Mouse (Mus musculus): Measurements from ENCODE around the gene Odc1. TPM values are rescaled to one million over a fixed set of nuclear protein-coding genes. Genes with fewer than 3 reads are reported as not detected.
A peak's percentile ranks its signal among the peaks of the same experiment; 100 is the strongest.

The Odc1 gene
- total RNA-seq, 2 experiments from 2014 or later: 69.0 to 75.1 TPM

DNA sequence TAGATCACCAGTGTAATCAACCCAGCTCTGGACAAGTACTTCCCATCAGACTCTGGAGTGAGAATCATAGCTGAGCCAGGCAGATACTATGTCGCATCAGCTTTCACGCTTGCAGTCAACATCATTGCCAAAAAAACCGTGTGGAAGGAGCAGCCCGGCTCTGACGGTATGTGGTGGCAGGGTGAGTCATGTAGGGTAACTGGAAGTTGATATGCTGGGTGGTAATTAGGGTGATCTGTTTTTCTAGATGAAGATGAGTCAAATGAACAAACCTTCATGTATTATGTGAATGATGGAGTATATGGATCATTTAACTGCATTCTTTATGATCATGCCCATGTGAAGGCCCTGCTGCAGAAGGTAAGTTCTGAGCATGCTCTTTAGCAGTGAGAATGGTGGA is 4.8 kb downstream of the Odc1 start:
- DNase-seq (ENCODE audit: low spot score in 2 of 2): peak in 1 of 2 experiments; percentile 34

DNA sequence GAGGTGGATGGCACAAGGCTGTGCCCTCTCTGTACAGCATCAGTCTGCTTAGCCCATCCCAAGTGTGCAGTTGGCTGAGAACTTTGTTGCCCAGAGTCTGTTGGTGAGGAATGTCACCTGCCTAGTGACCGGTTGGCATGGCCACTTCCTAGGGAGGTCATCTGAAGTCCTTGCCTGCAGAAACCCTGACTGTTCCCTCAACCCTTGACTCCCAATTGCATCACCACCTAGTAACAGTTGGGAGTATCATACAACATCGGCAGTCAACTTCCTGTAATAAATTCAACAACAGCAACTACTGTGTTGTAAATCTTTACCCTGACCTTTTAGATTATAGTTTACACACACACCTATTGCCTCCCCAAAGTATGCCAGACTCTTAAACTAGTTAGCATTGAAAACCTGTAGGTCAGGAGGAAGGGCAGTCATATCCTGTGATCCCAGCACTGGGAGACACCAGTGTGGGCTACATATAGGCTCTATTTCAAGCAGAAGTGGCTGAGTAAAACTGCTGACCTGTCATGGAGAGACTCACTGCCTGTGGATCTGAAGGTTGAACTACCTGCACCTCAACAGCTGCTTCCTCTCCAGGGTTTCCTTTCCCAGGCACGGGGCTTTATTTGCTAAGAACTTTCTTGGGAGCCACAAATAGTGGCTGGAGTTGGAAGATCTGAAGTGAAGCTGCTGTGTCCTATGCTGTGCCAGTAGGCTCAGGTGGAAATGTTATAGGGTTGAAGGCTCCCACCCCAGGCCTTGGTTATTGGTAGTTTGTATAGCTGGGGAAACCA is 6.8 kb downstream of the Odc1 start:
- DNase-seq (ENCODE audit: low spot score in 2 of 2): no peak

DNA sequence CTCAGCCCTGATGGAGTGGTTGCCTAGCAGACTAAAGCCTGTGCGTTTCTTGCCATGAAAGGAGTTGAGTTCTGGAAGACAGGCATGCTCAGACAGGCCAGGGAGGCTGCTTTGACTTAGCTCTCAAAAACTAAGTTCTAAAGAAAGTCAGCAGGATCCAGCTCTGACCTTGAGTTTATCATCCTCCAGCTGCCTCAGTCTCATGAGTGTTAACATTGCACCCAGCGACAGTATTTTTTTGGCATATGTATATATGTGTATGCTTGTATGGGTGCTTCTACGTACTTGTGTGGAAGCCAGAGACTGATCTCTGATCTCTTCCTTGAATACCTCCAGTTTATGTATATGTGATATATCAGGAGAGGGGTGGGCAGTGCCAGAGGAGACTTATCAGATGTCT is 7.8 kb downstream of the Odc1 start:
- DNase-seq (ENCODE audit: low spot score in 2 of 2): no peak

DNA sequence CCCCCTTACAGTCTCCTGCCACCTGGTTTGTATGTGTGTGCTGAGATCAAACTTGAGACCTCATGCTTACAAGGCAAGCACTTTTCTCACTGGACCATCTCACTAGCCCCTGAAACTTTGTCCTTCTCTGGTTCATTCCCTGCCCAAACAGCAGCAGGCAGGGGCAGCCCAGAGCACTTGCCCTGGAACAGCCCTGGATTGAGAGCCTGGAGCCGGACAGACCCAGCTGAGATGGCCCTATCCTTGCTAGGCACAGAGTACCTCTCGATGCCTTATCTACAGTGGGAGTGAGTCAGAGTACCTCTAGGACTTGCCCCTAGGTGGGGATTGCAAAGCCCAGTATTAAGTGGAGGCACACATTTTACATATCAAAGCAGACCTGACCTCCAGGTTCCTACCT is 8.4 kb downstream of the Odc1 start:
- DNase-seq (ENCODE audit: low spot score in 2 of 2): no peak

DNA sequence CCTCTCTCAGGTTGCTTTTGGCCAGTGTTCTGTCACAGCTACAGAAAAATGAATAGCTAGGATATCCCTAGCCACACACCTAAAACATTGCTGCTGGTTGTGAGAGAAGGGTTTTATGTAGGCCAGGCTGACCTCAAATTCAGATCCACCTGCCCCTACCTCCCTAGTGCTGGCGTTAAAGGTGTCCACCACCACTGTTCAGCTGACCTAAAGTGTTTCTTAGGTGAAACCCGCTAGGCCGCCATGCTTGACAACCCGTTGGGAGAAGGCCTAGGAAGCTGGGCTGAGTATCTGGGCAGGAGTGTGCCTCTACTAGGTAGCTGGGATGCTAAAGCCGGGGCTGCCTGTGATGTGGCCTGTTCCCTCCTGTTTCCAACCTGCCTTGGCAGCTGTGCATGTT is 9.0 kb downstream of the Odc1 start:
- DNase-seq (ENCODE audit: low spot score in 2 of 2): no peak

DNA sequence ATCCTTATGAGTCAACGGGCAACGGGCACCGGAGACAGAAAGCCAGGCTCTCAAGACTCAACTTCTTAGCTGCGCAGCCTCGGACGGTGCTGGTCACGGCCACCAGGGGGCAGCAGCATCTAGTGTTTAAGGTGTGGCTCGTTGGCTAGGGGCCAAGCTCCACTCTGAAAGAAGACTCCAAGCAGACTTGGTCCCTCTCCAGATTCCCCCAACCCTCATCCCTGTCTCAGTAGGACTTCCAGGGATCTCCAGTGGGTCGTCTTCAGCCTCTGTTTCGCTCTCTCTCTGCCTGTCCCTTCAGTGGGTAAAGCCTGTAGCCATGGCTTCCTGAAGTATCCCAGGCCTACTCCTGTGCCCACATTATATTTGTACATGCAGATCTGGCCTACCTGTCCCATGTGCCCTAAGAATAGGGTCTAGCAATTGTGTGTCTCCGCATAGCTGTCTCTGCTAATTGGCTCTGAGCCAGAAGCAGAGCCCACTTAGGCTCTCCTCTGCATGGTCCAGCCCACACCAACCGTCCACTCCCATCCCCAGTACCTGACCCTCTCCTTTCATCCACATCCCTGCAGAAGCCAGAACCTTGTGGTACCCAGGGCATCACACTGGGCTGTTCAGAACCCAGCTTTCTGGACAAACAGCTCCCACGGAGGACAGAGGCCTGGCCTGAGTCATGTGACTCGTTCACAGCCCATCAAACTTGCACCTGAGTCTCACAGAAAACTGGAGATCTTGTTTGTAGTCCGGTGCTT is 9.8 kb downstream of the Odc1 start:
- peak; percentile 73 to 93 for DNase-seq (ENCODE audit: low spot score in 2 of 2)

DNA sequence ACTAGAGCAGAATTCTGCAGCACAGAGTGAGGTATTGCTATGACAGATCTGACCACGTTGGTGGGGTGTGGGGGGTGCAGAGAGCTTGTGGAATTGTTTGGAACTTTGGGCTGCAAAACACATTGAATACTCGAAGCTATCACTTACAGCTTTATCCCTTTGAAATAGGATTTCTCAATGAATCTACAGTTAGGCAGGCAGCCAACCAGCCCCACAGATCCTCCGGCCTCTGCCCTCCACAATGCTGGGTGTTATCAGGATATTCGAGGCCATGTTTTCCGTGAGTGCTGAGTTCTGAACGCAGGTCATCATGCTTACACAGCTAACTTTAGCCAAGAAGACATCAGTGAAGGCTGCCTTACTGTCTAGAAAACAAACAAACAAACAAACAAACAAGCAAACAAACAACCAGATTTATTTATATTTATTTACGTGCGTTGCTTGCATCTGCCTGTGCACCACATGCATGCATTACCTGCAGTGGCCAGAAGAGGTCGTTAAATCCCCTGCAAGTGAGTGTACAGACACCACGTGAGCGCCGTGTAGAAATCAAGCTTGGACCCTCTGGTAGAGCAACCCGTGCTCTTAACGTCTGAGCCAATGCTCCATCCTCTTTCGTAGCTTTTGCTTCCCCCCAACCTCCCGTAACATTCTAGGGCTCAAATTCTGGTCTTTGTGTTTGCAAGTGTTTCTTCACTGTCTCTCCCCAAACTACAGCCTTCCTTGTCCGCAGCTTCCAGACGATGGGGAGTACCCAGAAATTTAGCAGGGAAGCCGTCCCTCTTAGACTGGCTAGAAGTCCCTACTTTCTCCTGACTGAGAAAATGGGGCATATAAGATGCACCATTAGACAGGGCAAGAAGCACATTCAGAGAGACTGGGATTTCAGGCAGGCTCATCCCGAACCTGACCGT is 12.1 kb downstream of the Odc1 start:
- DNase-seq (ENCODE audit: low spot score in 2 of 2): peak; percentile 67 to 90

DNA sequence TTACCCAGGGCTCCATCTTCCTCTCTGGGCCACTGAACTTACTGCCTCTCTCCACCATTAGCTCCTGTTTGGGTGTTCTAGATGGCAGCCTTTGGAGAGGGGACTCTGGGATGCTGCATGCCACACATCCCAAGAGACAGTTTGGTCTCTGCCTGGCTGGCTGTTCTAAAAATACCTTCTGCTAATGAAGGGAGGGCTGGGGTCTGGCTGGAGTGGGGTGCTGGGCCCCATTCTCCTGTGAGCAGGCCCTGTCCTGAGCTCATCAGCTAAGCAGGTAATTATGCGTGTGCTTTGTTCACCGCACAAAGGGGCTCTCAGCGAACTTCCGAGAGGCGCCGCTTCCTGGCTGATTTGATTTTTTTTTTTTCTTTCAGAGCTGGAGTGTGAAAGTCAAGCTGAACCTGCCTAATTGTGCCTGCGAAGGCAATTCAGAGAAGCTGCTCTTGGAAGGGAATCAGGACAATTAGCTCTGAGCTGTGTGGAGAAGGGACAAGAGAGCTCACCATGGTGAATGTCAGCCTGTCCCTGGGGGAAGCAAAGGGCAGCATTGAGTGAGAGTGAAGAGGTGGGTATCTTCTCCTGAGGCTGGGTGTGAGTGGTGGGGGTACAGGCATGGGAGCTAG is 12.9 kb downstream of the Odc1 start:
- DNase-seq (ENCODE audit: low spot score in 2 of 2): no peak

DNA sequence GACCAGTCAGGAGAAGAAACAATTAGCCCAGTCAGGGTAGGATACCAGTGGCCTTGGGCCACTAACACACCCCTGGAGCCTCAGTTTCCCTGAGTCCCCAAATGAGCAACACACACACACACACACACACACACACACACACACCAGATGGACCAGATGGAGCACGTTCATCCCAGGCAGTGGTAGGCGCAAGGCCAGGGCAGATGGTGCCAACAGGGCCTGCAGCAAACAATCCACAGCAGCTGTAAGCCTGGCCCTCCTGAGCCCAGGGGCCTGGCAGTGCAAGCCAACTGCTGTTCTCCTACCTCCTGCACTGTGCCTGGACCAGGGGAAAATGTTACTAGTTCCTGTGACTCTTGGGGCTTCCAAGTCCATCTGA is 13.4 kb downstream of the Odc1 start:
- DNase-seq (ENCODE audit: low spot score in 2 of 2): no peak

DNA sequence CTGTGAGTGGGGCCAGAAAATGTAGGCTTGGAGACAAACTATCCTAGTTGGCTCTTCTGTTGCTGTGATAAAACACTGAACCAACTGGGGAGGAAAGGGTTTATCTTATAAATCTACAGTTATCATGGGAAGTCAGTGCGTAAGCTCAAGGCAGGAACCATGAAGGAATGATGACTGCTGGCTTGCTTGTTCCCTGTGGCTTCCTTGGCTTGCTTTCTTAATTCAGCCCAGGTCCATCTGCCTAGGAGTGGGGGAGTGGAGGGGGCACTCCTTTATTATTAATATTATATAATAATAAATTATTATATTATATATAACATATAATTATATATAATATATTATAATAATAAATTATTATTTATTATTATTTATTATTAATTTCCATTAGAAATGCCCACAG is 17.8 kb downstream of the Odc1 start:
- DNase-seq (ENCODE audit: low spot score in 2 of 2): no peak

DNA sequence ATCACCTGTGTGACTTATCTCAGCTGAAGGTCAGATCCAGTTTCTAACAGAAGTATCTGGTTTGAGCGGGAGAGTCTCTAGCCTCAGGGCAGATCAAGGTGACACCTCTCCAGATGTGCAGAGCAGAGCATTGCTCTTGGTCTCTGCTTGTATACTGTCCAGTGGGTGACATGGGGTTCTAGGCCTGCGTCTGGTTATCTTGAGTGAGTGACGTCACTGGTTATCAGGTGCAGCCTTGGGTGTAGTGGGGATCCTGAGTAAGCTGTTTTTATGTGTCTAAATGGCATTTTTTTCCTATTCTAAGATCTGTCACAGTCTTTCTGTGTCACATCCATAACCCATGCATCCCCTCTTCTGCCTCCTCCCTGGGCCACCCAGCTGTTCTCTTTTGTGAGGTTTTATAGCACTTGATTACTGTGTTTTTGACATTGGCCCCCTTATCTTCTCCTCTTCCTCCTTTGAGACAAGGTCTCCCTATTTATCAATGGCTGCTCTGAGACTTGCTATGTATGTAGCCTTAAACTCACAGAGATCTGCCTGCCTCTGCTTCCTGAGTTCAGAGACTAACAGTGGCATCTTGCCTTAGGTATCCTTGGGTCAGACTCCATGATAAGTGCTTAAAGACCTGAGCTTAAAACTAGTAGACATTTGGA is 20.9 kb downstream of the Odc1 start:
- no peak for DNase-seq (ENCODE audit: low spot score in 2 of 2)

DNA sequence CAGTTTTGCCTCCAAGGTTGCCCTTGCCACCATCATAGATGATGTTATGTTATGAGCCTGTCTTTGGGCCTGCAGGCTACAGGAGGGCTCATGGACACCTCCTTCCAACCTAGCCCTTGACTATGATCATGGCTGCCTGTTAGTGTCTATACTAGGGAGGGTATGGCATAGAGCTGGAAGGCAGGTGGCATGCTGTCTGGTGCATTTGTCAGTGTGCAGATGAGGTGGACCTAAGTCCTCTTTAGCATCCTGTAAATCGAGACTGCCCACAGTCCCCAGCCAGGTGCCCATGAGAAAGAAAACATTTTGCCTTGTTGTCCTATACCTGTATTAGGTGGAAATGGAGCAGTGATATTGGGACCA is 21.4 kb downstream of the Odc1 start:
- DNase-seq (ENCODE audit: low spot score in 2 of 2): no peak

DNA sequence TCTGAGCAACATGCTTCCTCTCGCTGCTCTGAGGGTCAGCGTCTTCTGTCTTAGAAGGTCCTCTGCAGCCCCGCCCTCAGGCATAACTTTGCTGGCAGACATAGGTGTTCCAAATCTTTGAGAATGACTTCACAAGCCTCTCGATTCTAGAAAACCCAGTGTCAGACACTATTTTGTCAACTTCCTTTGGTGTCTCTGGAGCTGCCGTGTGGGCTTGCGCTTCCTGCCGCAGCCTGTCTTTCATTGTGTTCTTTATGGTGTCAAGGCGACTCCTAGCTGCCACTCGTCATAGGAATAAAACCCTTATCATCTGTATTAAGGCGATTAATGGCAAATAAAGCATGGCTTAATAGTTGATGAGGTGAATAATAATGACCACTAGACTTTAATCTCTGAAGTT is 24.0 kb downstream of the Odc1 start:
- no peak for DNase-seq (ENCODE audit: low spot score in 2 of 2)

DNA sequence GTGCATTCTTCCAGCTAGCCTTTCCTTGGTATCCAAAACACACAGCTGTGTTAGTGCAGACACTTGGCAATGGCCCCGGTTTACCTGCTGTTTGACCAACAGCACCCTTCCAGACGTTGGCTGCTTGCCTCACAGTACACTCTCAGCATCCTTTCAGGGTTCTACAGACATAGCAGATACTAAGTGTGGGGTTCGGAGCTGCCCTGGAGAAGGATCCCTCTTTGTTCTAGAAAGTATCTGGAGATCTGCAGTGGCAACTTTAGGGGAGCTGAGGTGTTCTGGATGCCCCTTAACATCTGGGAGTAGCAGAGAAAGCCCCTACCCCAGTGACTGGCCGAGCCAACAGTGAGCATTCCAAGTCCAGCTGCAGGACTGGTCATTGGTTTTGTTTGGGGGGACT is 30.0 kb downstream of the Odc1 start:
- DNase-seq (ENCODE audit: low spot score in 2 of 2): no peak

DNA sequence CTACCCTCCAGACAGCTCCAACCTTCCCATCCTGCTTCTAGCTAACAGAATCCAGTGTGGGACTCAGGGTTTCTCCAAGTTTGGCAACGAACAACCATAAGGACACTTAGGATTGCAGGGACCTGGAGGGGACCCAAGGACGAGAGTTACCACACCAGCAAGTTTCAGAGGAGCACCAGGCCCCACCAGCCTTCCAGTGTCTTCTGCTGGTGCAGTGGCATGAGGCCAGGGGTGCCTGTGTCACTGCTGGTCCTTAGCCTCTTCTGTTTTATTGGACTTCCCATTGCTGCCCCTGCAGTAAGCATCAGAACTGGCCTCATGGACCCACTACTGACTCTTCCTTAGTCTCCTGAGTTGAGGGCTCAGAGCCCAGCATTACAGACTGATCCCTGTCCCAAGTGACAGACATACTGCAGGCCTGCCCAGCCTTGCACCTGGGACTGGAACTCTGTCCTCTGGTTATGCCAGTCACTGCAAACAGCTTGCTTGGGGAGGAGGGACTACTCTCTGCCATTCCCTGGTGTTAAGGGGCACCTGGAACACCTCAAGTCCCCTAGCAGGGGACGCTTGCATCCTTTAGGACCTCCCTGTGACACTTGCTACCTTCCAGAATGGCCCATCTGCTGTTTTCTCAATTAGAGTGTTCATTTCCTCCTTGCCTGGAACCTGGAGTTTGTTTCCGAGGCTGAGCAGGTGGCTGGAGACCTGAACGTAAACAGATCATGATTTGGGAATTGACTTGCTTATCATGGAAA is 30.7 kb downstream of the Odc1 start:
- DNase-seq (ENCODE audit: low spot score in 2 of 2): no peak

DNA sequence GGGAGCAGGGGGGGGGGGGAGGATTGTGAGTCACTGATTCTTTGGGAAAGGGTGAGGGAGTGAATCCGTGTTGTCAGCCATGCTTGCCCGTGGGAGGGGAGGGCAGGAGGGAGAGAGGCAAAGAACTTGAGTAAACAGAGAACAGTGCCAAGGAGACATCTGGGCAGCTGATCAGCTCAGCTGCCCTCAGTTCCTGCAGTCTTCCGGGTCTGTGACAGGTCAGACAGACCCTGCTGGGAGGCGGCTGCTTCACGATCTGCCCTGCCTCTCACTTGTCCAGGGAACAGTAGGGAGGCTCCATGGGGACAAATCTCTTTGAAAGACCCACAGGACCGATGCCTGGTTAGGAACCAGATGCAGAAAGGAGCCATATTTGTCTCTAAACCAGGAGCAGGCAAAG is 31.4 kb downstream of the Odc1 start:
- no peak for DNase-seq (ENCODE audit: low spot score in 2 of 2)

DNA sequence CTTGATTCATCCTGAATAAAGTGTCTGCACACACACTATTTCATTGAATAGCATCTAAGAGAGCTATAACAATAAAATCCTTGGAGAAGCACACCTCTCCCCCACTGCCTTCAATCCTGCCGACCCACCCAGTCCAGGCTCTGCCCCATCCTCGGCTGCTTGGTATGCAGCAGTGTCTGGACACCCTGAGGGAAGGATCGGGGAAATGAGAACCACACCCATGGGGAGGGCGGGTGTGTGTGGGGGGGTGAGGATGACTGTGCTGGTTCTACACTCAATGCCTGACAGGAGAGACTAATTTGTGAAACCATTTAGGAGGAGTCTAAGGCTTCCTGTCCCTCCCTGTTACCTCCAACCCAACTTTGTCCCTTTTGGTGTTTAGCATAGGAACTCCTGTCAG is 34.0 kb downstream of the Odc1 start:
- no peak for DNase-seq (ENCODE audit: low spot score in 2 of 2)

DNA sequence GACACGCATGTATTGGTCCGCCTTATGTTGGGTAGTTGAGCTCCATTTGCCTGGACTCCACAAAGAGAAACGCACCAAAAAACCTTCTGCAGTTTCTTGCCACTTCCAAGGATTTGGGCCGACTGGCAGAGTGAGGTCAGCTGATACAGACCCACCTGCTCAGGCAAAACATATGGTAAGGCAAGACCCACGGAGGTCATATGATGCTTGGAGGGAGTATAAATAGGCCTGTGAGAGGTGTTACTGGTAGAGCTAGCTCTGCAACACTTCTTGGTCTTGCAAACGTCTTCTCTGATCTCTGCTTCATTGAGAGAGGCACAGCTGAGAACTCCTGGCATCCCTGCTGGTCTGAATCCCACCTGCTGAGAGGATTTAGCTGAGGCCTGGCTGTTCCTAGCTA is 36.4 kb downstream of the Odc1 start:
- no peak for DNase-seq (ENCODE audit: low spot score in 2 of 2)

DNA sequence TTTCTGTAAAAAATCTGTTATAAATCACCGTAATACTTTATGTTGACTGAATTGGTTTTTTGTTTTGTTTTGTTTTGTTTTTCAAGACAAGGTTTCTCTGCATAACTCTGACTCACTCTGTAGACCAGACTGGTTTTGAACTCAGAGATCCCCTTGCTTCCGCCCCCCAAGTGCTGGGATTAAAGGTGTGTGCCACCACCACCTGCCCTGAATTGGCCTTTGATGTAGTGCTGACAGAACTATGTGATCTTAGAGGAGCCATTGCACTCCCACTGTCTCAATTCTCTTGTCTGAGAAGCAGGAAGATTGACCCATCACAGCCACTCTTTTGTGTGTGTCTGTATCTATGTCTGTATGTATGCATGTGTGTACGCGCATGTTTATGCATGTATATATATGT is 37.8 kb downstream of the Odc1 start:
- no peak for DNase-seq (ENCODE audit: low spot score in 2 of 2)

DNA sequence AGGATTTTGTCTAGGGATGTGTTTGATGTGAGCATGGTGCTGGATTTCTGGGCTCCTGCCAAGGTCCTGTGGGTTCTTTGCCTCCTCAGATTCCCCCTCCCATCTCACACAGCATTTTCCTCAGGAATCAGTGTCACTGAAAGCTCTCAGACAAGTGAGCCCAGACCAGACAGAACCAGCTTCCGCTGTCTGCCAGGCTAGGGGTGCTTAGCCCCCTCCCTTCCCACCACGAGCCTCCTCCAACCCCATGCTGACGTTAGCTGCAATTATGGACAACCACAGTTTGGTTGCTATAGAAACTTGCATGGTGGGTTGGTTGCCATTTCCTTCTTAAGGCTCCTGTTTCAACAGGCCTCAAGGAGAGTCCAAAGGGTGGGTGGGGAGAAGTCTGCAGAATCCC is 39.3 kb downstream of the Odc1 start:
- DNase-seq (ENCODE audit: low spot score in 2 of 2): no peak
